Mouse (Mus musculus) right cerebral cortex, postnatal 25 days (tissue): ENCODE results near the gene Kcnk10.

Experiments
- DNase-seq: peaks from one replicate; pipeline ENCODE4 v3.0.0; 2022

Gene Kcnk10

DNA sequence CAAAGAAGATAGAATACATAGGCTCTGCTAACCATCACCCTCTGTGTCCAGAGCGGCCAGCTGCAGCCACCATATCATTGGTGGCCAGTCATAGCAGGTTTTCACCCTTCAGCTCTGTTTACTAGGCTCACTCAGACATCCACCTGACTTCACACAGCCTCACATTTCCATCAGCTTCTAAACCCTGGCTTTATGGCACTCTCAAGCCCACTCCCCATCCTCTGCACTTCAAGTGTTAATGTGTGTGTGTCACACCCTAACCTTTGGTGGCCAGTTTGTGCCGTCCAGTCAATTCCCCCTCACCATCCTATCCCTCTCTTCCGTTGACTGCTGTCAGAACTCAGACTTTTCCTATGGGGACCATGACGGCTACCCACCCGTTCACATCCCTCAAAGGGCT lies 184.0 kb downstream of the Kcnk10 start:
- no peak for DNase-seq

DNA sequence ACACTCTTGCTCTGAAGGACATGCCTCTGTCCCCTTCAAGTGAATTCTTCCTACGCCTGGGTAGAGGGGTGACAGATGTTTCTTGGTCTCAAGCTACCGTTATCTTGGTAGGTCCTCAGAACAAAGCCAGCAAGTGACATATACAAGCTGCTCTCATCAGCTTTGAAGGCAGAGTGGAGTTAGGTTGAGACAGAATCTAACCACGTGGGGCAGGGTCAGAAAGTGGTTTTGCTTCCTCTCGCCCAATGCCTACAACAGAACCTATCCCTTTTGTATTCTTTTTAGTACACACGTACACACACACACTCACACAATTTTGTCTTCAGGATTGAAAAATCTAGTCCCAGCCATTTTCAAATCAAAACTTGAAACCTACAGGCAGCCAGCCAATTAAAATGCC lies 186.8 kb downstream of the Kcnk10 start:
- no peak for DNase-seq

DNA sequence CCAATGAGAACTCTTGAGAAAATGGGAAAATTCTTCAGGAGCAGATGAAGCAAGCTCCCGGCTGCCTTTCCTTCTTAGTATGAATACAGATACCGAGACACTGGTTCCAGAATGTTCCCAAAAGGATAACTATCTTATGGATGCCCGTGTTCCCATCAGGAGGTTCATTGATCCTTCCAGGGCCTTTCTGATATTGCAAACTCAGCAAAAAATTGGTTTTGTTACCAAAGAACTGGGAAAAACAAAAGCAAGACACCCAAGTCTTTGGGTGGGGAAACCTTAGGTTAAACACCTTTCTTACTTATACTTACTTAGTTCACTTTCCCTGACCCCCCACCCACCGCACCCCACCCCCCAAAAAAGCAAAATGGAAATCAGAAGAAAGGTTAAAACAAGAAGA lies 188.5 kb downstream of the Kcnk10 start:
- DNase-seq, result no peak
